Mouse (Mus musculus) erythroblast, embryonic 14.5 days (primary cell): ENCODE results near the gene Pde11a.

Source experiments
- GATA1 ChIP-seq: IDR thresholded peaks from 2 replicates; pipeline ENCODE4 v1.6.1; 2012; ENCODE audit warnings: low read length, inconsistent platforms, mixed read lengths
- TAL1 ChIP-seq: IDR thresholded peaks from 3 replicates; pipeline ENCODE4 v1.6.1; 2012; ENCODE audit warnings: low read length, inconsistent platforms, mixed read lengths

- no peak for TF ChIP-seq GATA1
- TF ChIP-seq TAL1: no peak
These were observed 33.7 kb upstream of the Pde11a start for GRCm38 (mm10) chr2:76372244-76372643.
